Mouse (Mus musculus) embryonic facial prominence, embryonic 13.5 days (tissue): ENCODE measurements at regions not wholly inside any gene's neighbourhood (a gene's known extent, or its start where the extent isn't known, plus 50 kb on each side); places are given as distances from the start of the nearest gene placed in this dataset.

Source experiments
- ATAC-seq: fragments of 200-750 bp; cut with Nextera tagmentation; 2 replicates; pipeline ENCODE4 v1.8.0; 2017; ENCODE audit warnings: low read depth; ENCODE audit not compliant: insufficient number of reproducible peaks, insufficient read depth, low FRiP score, low TSS enrichment
- H3K27ac ChIP-seq: fragments of 300-500 bp; sonication (generic); 2 replicates; pipeline ENCODE4 v1.5.1; 2015; ENCODE audit warnings: moderate library complexity, mild to moderate bottlenecking, inconsistent platforms
- H3K27me3 ChIP-seq: fragments of 300-500 bp; sonication (generic); 2 replicates; pipeline ENCODE4 v1.6.1; 2015; ENCODE audit warnings: mild to moderate bottlenecking, inconsistent platforms
- H3K36me3 ChIP-seq: fragments of 300-500 bp; sonication (generic); 2 replicates; pipeline ENCODE4 v1.6.1; 2015; ENCODE audit warnings: mild to moderate bottlenecking, inconsistent platforms
- H3K4me1 ChIP-seq: fragments of 300-500 bp; sonication (generic); 2 replicates; pipeline ENCODE4 v1.6.1; 2015; ENCODE audit warnings: inconsistent platforms
- H3K4me2 ChIP-seq: fragments of 300-500 bp; sonication (generic); 2 replicates; pipeline ENCODE4 v1.6.1; 2015; ENCODE audit warnings: moderate library complexity, mild to moderate bottlenecking, inconsistent platforms
- H3K4me3 ChIP-seq: fragments of 300-500 bp; sonication (generic); 2 replicates; pipeline ENCODE4 v1.5.1; 2015; ENCODE audit warnings: mild to moderate bottlenecking, inconsistent platforms
- H3K9ac ChIP-seq: fragments of 300-500 bp; sonication (generic); 2 replicates; pipeline ENCODE4 v1.6.1; 2015; ENCODE audit warnings: mild to moderate bottlenecking, inconsistent platforms
- H3K9me3 ChIP-seq: fragments of 300-500 bp; sonication (generic); 2 replicates; pipeline ENCODE4 v1.6.1; 2016; ENCODE audit warnings: inconsistent platforms
- WGBS: fragments of 180-500 bp; shearing (Covaris S2); methylation state at CpG from one replicate; pipeline ENCODE4 v1.1.7; 2015; ENCODE audit warnings: mixed read lengths; 5-methylcytosine and 5-hydroxymethylcytosine counted together

DNA sequence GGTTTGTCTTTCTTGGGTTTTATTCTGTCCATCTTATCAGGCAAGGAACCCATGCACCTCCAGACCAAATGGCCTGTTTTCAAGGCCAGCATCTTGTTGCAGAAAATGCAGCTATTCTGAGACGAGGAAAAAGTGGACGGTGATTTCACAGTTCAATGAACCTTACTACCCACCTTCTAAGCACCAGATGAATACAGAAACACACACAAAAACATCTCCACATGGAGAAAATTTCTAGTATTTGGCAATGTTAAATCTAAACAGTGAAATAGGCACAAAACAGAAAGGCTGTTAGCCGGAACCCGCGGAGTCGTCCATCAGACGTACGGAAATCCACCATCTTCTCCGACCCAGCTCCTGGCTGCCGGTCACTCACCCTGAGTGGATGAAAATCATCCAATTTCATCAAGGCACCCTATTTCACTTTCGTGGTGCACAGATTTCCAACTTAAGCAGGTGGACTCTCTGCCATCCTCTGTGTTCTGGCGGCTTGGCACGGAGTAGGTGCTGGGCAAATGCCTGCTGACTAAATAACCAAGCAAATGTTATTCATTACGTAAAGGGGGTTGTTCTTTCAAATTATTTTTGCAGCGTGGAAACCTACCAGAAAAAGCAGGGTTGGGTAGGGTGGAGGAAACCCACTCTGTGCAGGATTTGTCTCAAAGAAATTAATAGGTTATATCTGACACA is 66.1 kb upstream of the Cpsf6 start:
- WGBS = 85% methylated on average over 15 of the region's 15 CpGs
- H3K4me1 ChIP-seq = peaks cover 8% of the 10 kb centered on the region; the same call in 1 of the 2 replicates
- H3K9me3 ChIP-seq = 0 out of 2 replicates have a peak, but pooled peaks cover 6% of the 10 kb centered on the region
- H3K4me2 ChIP-seq = no peak overlapping the region
- H3K9ac ChIP-seq = no peak overlapping the region
- no peak overlapping the region for H3K4me3 ChIP-seq
- ATAC-seq = no peak
- H3K27me3 ChIP-seq = no peaks in the 10 kb centered on the region; the same call in 1 of the 2 replicates
- no peak overlapping the region for H3K27ac ChIP-seq
- H3K36me3 ChIP-seq = no peaks in the 10 kb centered on the region

DNA sequence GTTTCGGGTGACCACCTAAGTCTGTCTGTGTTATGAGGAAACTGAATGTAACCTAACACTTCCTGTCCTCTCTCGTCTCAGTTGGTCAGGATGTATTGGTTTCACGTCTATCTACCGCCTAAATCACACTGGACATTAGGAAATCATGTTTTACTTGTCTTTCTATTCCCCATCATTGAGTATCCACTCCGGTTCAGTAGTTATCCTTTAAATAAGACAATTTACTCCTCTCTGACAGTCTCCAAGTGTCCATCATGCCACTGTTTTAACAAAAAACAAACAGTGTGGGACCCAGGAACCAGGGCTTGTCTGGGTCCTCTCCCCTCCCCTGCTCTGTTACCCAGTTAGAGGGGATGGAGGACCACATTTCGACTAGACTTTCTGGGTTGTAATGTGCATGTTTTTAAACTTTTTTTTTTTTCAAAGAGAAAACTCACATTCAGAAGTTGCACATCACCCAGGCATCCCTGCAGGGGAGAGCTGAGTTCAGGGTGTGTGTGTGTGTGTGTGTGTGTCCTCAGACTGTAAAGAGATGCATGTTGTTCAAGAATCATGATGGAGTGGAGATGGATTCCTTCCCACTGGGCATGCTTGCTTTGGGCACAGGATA is 65.5 kb upstream of the Cpsf6 start:
- Histone ChIP-seq H3K9ac (no peak overlapping the region), H3K4me2 (no peak overlapping the region), H3K9me3 (0 out of 2 replicates have a peak, but pooled peaks cover 6% of the 10 kb centered on the region), H3K4me3 (no peak overlapping the region), H3K36me3 (no peaks in the 10 kb centered on the region), H3K4me1 (peaks cover 9% of the 10 kb centered on the region; the same call in 1 of the 2 replicates), H3K27ac (no peak overlapping the region), H3K27me3 (no peaks in the 10 kb centered on the region; the same call in 1 of the 2 replicates)
- no peak for ATAC-seq
- 31% methylated on average over 6 of the region's 6 CpGs for WGBS

GRCm38 (mm10) chr10:117444761-117445160 is 64.9 kb upstream of the Cpsf6 start:
- Histone ChIP-seq H3K9ac (no peak overlapping the region), H3K4me2 (no peak overlapping the region), H3K4me1 (peaks cover 9% of the 10 kb centered on the region; the same call in 1 of the 2 replicates), H3K9me3 (0 out of 2 replicates have a peak, but pooled peaks cover 8% of the 10 kb centered on the region), H3K27me3 (no peaks in the 10 kb centered on the region; the same call in 1 of the 2 replicates), H3K27ac (no peak overlapping the region), H3K36me3 (no peaks in the 10 kb centered on the region), H3K4me3 (no peak overlapping the region)
- ATAC-seq = no peak
- 73% methylated on average over 10 of the region's 10 CpGs for WGBS

- no peak overlapping the region for H3K4me3 ChIP-seq
- no peaks in the 10 kb centered on the region for H3K36me3 ChIP-seq
- no peak for ATAC-seq
- peaks cover 9% of the 10 kb centered on the region; the same call in 1 of the 2 replicates for H3K4me1 ChIP-seq
- H3K27ac ChIP-seq = no peak overlapping the region
- no peak overlapping the region for H3K9ac ChIP-seq
- 0 out of 2 replicates have a peak, but pooled peaks cover 9% of the 10 kb centered on the region for H3K9me3 ChIP-seq
- no peaks in the 10 kb centered on the region; the same call in 1 of the 2 replicates for H3K27me3 ChIP-seq
- 88% methylated on average over 4 of the region's 4 CpGs for WGBS
- no peak overlapping the region for H3K4me2 ChIP-seq
Measured at GRCm38 (mm10) chr10:117443426-117444350, 63.9 kb upstream of the Cpsf6 start.

GRCm38 (mm10) chr10:117441979-117442803 is 62.4 kb upstream of the Cpsf6 start:
- Histone ChIP-seq H3K4me1 (peaks cover 9% of the 10 kb centered on the region; the same call in 1 of the 2 replicates), H3K4me3 (0 out of 2 replicates have a peak overlapping the region, but pooled peaks have one; percentile 24), H3K27me3 (no peaks in the 10 kb centered on the region; the same call in 1 of the 2 replicates), H3K36me3 (no peaks in the 10 kb centered on the region), H3K4me2 (peak overlapping the region; percentile 56), H3K9ac (no peak overlapping the region), H3K27ac (no peak overlapping the region), H3K9me3 (0 out of 2 replicates have a peak, but pooled peaks cover 9% of the 10 kb centered on the region)
- 76% methylated on average over 17 of the region's 17 CpGs for WGBS
- ATAC-seq = no peak

- Histone ChIP-seq H3K4me2 (peak overlapping the region; percentile 56), H3K27ac (no peak overlapping the region), H3K4me3 (peak overlapping the region; percentile 24), H3K9me3 (0 out of 2 replicates have a peak, but pooled peaks cover 9% of the 10 kb centered on the region), H3K9ac (peak overlapping the region; percentile 38), H3K4me1 (peaks cover 11% of the 10 kb centered on the region; the same call in 1 of the 2 replicates), H3K27me3 (peaks cover 1% of the 10 kb centered on the region; the same call in 1 of the 2 replicates), H3K36me3 (no peaks in the 10 kb centered on the region)
- ATAC-seq = no peak
- WGBS = 16% methylated on average over 24 of the region's 24 CpGs
Measured at GRCm38 (mm10) chr10:117441121-117441978, 61.5 kb upstream of the Cpsf6 start.

DNA sequence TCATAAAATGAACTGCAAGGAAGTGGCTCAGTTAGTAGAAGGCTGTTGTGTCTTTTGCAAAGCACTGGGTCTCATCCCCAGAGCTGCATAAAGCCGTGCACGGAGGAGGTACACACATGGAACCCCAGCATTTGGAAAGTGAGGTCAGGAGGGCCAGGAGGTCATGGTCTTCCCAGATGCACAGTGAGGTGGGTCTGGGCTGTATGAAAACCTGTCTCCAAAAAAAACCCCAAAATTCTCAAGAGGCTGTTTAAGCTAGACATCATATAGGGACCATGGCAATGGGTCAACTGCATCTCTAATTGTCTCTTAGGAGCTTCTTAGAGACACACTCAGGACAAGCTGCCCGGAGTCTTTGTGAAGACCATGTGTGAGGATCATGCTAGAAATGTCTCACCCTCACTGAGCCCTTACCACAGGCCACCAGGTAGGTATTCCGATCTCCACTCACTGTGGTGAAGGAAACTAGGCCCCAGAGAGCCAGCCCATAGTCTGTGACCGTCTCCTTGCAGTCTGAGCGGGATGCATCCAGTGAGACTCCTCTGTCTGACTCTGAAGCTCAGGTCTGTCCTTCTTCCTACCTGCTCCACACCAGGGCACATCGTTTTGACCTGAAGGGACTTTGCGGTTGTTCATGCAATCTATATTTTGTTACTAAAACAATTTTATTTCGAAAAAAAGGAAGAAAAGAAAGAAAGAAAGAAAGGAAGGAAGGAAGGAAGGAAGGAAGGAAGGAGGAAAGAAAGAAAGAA is 60.6 kb upstream of the Cpsf6 start:
- WGBS = 86% methylated on average over 9 of the region's 9 CpGs
- H3K36me3 ChIP-seq = no peaks in the 10 kb centered on the region
- no peak for ATAC-seq
- H3K9ac ChIP-seq = no peak overlapping the region
- H3K4me2 ChIP-seq = no peak overlapping the region
- peaks cover 8% of the 10 kb centered on the region; the same call in 1 of the 2 replicates for H3K27me3 ChIP-seq
- H3K9me3 ChIP-seq = 0 out of 2 replicates have a peak, but pooled peaks cover 9% of the 10 kb centered on the region
- no peak overlapping the region for H3K27ac ChIP-seq
- H3K4me1 ChIP-seq = peaks cover 16% of the 10 kb centered on the region
- H3K4me3 ChIP-seq = no peak overlapping the region

DNA sequence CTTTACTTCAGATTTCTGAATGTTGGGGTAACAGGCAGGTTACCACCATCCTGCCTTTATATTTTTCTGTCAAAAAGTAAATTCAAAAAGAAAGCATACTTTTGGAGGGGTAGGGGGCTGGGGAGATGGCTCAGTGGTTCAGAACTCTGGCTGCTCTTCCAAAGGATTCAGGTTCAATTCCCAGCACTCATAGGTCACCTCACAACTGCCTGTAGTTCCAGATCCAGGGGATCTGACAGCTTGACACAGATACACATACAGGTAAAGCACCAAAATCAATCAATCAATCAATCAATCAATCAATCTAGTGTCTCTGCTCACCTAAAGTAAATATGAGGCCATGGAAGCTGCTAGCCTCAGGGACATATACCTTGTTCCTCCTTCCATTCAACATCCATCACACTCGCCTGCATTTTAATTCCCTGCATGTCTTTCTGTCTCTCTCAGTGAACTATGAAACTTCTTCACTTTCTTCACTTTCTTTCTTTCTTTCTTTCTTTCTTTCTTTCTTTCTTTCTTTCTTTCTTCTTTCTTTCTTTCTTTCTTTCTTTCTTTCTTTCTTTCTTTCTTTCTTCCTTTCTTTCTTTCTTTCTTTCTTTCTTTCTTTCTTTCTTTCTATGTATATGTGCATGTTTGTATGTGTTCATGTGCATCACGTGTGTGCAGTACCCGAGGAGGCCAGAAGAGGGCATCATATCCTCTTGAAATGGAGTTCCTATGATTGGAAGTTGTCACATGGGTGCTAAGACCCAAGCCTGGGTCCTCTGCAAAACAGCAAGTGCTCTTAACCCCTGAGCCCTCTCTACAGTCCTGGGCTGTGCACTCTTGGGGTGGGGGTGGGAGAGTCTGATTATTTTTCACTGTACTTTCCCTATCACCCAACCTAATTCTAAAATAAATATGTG is 59.6 kb upstream of the Cpsf6 start:
- Histone ChIP-seq H3K4me3 (no peak overlapping the region), H3K4me1 (peaks cover 23% of the 10 kb centered on the region), H3K36me3 (no peaks in the 10 kb centered on the region), H3K4me2 (no peak overlapping the region), H3K9me3 (0 out of 2 replicates have a peak, but pooled peaks cover 9% of the 10 kb centered on the region), H3K9ac (no peak overlapping the region), H3K27ac (no peak overlapping the region), H3K27me3 (peaks cover 8% of the 10 kb centered on the region; the same call in 1 of the 2 replicates)
- no peak for ATAC-seq
- WGBS = 86% methylated on average over 3 of the region's 3 CpGs
